Mouse (Mus musculus): ENCODE results near the gene Pmm1.

DNA sequence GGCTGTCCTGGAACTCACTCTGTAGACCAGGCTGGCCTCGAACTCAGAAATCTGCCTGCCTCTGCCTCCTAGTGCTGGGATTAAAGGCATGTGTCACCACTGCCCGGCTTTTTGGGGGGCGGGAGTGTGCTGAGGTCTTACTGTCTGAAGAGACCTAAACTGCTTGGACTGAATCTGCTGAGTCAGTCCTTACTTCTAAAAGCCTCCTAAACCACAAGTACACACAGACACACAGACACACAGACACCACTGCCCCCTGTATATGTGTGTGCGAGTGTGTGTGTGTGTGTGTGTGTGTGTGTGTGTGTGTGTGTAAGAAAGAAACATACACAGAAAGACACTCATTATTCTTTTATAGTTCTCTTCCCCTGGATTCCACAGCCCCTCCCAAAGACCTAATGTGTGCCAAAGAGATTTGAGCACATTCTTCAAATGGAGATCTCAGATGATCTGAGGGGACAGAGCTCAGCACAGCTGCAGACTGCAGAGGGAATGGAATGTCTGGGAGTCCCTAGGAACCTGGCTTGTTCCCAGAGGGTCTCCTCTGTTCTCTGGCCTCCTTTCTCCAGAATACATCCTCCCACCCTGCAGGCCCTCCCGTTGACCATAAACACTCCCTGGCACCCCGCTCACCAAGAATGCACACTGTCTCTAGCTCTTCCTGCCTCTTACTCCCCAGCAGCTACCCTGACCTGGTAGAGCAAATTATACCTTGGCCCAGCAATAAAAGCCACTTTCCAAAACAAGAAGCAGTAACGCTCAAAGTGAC lies 24.7 kb downstream of the Pmm1 start:
- TF ChIP-seq ZKSCAN1 (IDR thresholded peaks at IDR 0.05; ENCODE audit: borderline replicate concordance, low read depth, low read length) (no peak), CTCF (conservative IDR thresholded peaks at IDR 0.05 in 1 of 2, IDR thresholded peaks at IDR 0.05 in 1 of 2; ENCODE audit: low read depth in 2 of 2, low read length in 2 of 2) (no peak), MAZ (IDR thresholded peaks at IDR 0.05; ENCODE audit: low read depth, low read length) (no peak), MAX (IDR thresholded peaks at IDR 0.05; ENCODE audit: low read length) (no peak), UBTF (IDR thresholded peaks at IDR 0.05; ENCODE audit: low read depth, low read length) (no peak)
